Mouse (Mus musculus) liver, embryonic 15.5 days (tissue): Measurements from ENCODE around the gene Zfp217. TPM values are rescaled to one million over a fixed set of nuclear protein-coding genes. Genes with fewer than 3 reads are reported as not detected.

Experiments
- ATAC-seq: fragments of 200-750 bp; cut with Nextera tagmentation; 2 replicates; pipeline ENCODE4 v1.8.0; 2017; ENCODE audit warnings: moderate number of reproducible peaks, mild to moderate bottlenecking, moderate library complexity; ENCODE audit not compliant: insufficient read depth
- H3K27ac ChIP-seq: fragments of 300-500 bp; sonication (generic); replicated peaks from 2 replicates; pipeline ENCODE4 v1.5.1; 2015; ENCODE audit warnings: mild to moderate bottlenecking, inconsistent platforms
- H3K27me3 ChIP-seq: fragments of 300-500 bp; sonication (generic); 2 replicates; pipeline ENCODE4 v1.6.1; 2015; ENCODE audit warnings: mild to moderate bottlenecking, inconsistent platforms
- H3K36me3 ChIP-seq: fragments of 300-500 bp; sonication (generic); replicated peaks from 2 replicates; pipeline ENCODE4 v1.6.1; 2015; ENCODE audit warnings: moderate library complexity, mild to moderate bottlenecking, inconsistent platforms
- H3K4me1 ChIP-seq: fragments of 300-500 bp; sonication (generic); replicated peaks from 2 replicates; pipeline ENCODE4 v1.6.1; 2015; ENCODE audit warnings: inconsistent platforms
- H3K4me2 ChIP-seq: fragments of 300-500 bp; sonication (generic); 2 replicates; pipeline ENCODE4 v1.6.1; 2015; ENCODE audit warnings: moderate library complexity, mild to moderate bottlenecking, inconsistent platforms
- H3K4me3 ChIP-seq: fragments of 300-500 bp; sonication (generic); replicated peaks from 2 replicates; pipeline ENCODE4 v1.5.1; 2015; ENCODE audit warnings: mild to moderate bottlenecking, inconsistent platforms
- H3K9ac ChIP-seq: fragments of 300-500 bp; sonication (generic); 2 replicates; pipeline ENCODE4 v1.6.1; 2015; ENCODE audit warnings: moderate library complexity, mild to moderate bottlenecking, inconsistent platforms
- H3K9me3 ChIP-seq: fragments of 300-500 bp; sonication (generic); replicated peaks from 2 replicates; pipeline ENCODE4 v1.6.1; 2016; ENCODE audit warnings: inconsistent platforms
- WGBS: fragments of 180-500 bp; shearing (Covaris S2); methylation state at CpG from one replicate; pipeline ENCODE4 v1.1.7; 2015; ENCODE audit warnings: mixed read lengths; ENCODE audit not compliant: insufficient replicate concordance; 5-methylcytosine and 5-hydroxymethylcytosine counted together
- polyA plus RNA-seq: library from polyadenylated mRNA; unstranded; fragments of >200 nt; fragmentation: Nextera tagmentation; extraction: Ambion mirVana; gene quantifications from 2 replicates; pipeline ENCODE4 v1.2.1, GENCODE M21; 2015

The Zfp217 gene
- polyA plus RNA-seq, 1 experiment from 2014 or later, result 3.4 TPM

DNA sequence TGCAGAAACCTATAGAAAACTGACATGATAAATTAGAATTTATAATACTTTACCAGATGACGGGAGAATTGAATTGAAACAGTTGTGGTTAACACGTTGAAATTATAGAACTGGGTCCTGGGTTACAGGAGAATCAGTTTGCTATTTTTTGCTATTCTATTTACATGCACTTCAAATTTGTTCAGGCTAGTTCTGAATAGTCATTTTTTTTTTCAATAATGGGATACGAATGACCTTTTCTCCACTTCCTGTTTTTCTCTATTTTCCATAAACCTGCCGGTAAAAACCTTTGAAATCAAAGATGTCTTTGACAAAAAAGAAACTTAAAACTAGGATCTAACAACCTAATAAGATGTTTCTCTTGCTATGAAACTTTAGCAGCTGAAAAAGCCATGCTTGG is 733 bp downstream of the Zfp217 start:
- Histone ChIP-seq H3K27ac (peak overlapping the region; percentile 95), H3K4me2 (peak overlapping the region; percentile 63), H3K27me3 (no peaks in the 10 kb centered on the region), H3K9me3 (no peaks in the 10 kb centered on the region), H3K36me3 (peaks cover 24% of the 10 kb centered on the region), H3K4me1 (peaks cover 73% of the 10 kb centered on the region), H3K9ac (peak overlapping the region; percentile 43), H3K4me3 (peak overlapping the region; percentile 57)
- ATAC-seq, result no peak
- 44% methylated on average over 4 of the region's 4 CpGs for WGBS

DNA sequence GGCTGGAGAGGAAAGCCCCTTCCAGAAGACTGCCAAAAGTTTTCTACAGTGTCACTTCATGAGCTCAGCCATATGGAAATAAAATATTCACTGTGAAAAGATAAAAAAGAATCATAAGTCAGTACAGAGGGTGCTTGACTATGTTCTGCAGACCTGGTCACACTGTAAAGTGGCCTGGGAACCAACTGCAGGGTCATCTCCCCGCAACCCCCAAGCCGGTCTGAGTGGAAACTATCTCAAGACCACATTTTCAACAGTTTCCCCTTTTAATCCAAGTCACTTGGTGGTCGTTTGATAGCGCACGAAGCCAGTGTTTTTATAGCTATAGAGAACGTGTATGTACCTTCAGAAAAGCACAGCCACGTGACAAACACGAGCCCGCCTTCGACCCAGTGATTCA is 3.6 kb downstream of the Zfp217 start:
- H3K4me2 ChIP-seq, result no peak overlapping the region
- H3K27ac ChIP-seq, result 0 out of 2 replicates have a peak overlapping the region, but pooled peaks have one; percentile 7
- H3K9me3 ChIP-seq, result no peaks in the 10 kb centered on the region
- ATAC-seq, result no peak
- H3K9ac ChIP-seq, result no peak overlapping the region
- peaks cover 26% of the 10 kb centered on the region for H3K36me3 ChIP-seq
- peaks cover 52% of the 10 kb centered on the region for H3K4me1 ChIP-seq
- 39% methylated on average over 10 of the region's 10 CpGs for WGBS
- no peak overlapping the region for H3K4me3 ChIP-seq
- H3K27me3 ChIP-seq, result no peaks in the 10 kb centered on the region

DNA sequence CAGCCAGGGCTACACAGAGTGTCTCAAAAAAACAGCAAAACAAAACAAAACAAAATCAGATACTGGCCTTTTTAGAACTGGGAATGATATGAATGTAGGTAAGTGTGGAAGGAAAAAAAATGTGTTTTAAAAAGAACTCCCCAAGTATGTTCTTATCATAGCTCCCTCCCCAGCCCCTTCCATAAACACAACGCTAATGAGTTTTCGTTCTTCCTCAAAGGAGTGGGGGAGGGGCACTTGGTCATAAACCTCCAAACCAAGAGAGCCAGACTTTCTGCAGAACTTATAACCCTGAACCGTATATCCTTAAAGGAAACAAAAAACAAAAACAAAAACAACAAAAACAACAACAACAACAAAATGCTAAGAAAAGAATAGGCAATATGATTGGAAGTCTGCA is 4.0 kb downstream of the Zfp217 start:
- Histone ChIP-seq H3K9me3 (no peaks in the 10 kb centered on the region), H3K27ac (no peak overlapping the region)
- no peak for ATAC-seq

DNA sequence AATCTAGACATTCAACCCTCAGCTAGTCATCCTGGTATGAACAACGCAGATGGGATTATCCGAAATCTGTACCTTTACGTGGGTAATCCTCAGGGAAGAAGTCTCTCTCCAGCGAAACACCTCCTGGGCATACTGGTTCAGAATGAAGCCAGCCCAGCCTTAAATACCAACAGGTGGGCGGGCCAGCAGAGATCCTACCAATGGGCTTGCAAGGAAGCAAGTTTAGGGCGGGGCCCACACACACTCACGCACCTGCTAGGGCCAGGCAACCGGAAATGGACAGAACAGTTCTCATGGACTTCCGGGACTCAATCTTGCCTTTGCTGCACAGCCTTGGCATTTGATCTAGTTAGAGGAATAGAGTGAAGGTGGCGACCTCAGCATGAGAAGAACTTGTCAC is 5.4 kb downstream of the Zfp217 start:
- peak; percentile 38; the same call in 1 of the 2 replicates for ATAC-seq
- 81% methylated on average over 10 of the region's 10 CpGs for WGBS
- peaks cover 49% of the 10 kb centered on the region for H3K4me1 ChIP-seq

More for the DNA sequence above, 4.0 kb downstream of the Zfp217 start:
- Histone ChIP-seq H3K4me2 (no peak overlapping the region), H3K4me1 (peaks cover 52% of the 10 kb centered on the region), H3K9ac (no peak overlapping the region), H3K36me3 (peaks cover 26% of the 10 kb centered on the region), H3K4me3 (no peak overlapping the region), H3K27me3 (no peaks in the 10 kb centered on the region)
- 10% methylated on average over 3 of the region's 3 CpGs for WGBS

DNA sequence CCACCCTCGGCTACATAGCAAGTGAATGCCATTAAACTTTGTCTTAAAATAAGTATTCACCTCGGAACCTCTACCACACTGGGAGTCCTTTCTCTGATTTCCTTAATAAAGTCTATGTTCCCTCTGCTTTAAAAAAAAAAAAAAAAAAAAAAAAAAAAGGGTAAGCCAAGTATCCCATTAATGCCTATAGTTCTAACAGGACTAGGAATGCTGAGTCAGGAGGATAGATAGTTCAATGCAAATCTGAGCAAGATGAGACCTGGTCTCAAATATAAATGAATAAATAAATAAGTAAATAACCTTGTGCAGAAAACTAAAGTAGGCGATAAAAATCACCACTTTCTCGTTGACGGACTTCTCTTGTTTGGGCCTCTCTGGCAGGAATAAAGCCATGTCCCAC is 6.4 kb downstream of the Zfp217 start:
- Histone ChIP-seq H3K36me3 (peaks cover 26% of the 10 kb centered on the region), H3K9ac (no peak overlapping the region), H3K4me1 (peaks cover 54% of the 10 kb centered on the region), H3K27me3 (no peaks in the 10 kb centered on the region), H3K9me3 (no peaks in the 10 kb centered on the region), H3K4me3 (no peak overlapping the region), H3K4me2 (no peak overlapping the region), H3K27ac (no peak overlapping the region)
- 77% methylated on average over 5 of the region's 5 CpGs for WGBS
- no peak for ATAC-seq

More for the DNA sequence above, 5.4 kb downstream of the Zfp217 start:
- Histone ChIP-seq H3K36me3 (peaks cover 26% of the 10 kb centered on the region), H3K27ac (no peak overlapping the region), H3K27me3 (no peaks in the 10 kb centered on the region), H3K9ac (no peak overlapping the region), H3K9me3 (no peaks in the 10 kb centered on the region), H3K4me3 (no peak overlapping the region), H3K4me2 (no peak overlapping the region)

- Histone ChIP-seq H3K4me2 (peak overlapping the region; percentile 31; the same call in 1 of the 2 replicates), H3K27me3 (no peaks in the 10 kb centered on the region), H3K9me3 (no peaks in the 10 kb centered on the region), H3K27ac (peak overlapping the region; percentile 53; the same call in 1 of the 2 replicates), H3K9ac (no peak overlapping the region), H3K4me1 (peaks cover 53% of the 10 kb centered on the region), H3K36me3 (peaks cover 13% of the 10 kb centered on the region; the same call in 1 of the 2 replicates), H3K4me3 (no peak overlapping the region)
- 62% methylated on average over 9 of the region's 9 CpGs for WGBS
- ATAC-seq, result 0 out of 2 replicates have a peak, but pooled peaks have one; percentile 16
Observed at GRCm38 (mm10) chr2:170139411-170140046, 8.4 kb downstream of the Zfp217 start.

- peak; percentile 13; the same call in 1 of the 2 replicates for ATAC-seq
- Histone ChIP-seq H3K27ac (no peak overlapping the region; the same call in 1 of the 2 replicates), H3K27me3 (no peaks in the 10 kb centered on the region), H3K9ac (no peak overlapping the region), H3K4me1 (peaks cover 70% of the 10 kb centered on the region), H3K4me2 (no peak overlapping the region), H3K9me3 (no peaks in the 10 kb centered on the region), H3K4me3 (no peak overlapping the region), H3K36me3 (0 out of 2 replicates have a peak, but pooled peaks cover under 1% of the 10 kb centered on the region)
- 17% methylated on average over 3 of the region's 3 CpGs for WGBS
Observed at GRCm38 (mm10) chr2:170136928-170137327, 11.0 kb downstream of the Zfp217 start.

GRCm38 (mm10) chr2:170135820-170136219 is 12.1 kb downstream of the Zfp217 start:
- no peak overlapping the region; the same call in 1 of the 2 replicates for H3K27ac ChIP-seq
- H3K4me1 ChIP-seq, result peaks cover 77% of the 10 kb centered on the region
- no peak overlapping the region for H3K4me2 ChIP-seq
- H3K4me3 ChIP-seq, result no peak overlapping the region
- H3K27me3 ChIP-seq, result no peaks in the 10 kb centered on the region
- H3K9ac ChIP-seq, result no peak overlapping the region
- 82% methylated on average over 6 of the region's 6 CpGs for WGBS
- H3K9me3 ChIP-seq, result no peaks in the 10 kb centered on the region
- ATAC-seq, result no peak
- no peaks in the 10 kb centered on the region for H3K36me3 ChIP-seq

DNA sequence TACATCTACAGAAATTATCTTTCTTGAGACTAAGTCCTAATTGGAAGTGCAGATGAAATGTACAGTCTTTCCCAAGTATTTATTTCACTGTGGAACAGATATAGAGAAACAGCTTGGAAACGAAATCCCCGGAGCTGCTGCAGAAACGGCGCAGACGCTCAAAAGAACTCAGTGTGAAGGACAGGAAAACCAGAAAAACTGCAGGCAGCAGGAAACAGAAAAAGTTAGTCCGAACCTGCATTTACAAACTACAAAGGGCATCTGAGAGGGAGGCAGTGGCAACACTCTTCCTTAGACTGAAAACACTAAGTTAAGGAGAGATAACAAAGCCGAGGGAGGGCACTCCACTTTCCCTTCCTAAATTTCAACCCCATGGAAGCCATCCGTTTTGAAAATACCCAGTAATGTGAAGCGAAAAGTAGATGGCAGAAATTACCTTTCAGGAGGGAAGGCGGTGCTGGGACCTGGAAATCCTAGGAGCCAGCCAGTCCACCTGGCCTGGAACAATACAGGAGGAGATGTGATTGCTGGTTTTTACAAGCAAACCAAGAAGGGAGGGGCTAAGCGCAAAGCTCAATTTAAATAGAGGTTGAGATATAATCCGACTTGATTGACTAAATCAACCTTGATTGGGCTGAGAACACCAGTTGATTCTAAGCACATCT is 13.7 kb downstream of the Zfp217 start:
- Histone ChIP-seq H3K27me3 (no peaks in the 10 kb centered on the region), H3K9ac (peak overlapping the region; percentile 25; the same call in 1 of the 2 replicates), H3K4me2 (peak overlapping the region; percentile 94), H3K36me3 (no peaks in the 10 kb centered on the region), H3K27ac (peak overlapping the region; percentile 92), H3K4me3 (peak overlapping the region; percentile 97), H3K9me3 (no peaks in the 10 kb centered on the region), H3K4me1 (peaks cover 83% of the 10 kb centered on the region)
- ATAC-seq, result no peak
- WGBS, result 13% methylated on average over 12 of the region's 12 CpGs

GRCm38 (mm10) chr2:170133093-170133731 is 14.7 kb downstream of the Zfp217 start:
- peak overlapping the region; percentile 97 for H3K4me3 ChIP-seq
- H3K4me2 ChIP-seq, result peak overlapping the region; percentile 94
- WGBS, result 1% methylated on average over 28 of the region's 28 CpGs
- H3K36me3 ChIP-seq, result no peaks in the 10 kb centered on the region
- H3K27ac ChIP-seq, result peak overlapping the region; percentile 92
- ATAC-seq, result no peak
- no peaks in the 10 kb centered on the region for H3K9me3 ChIP-seq
- H3K9ac ChIP-seq, result peak overlapping the region; percentile 45
- H3K27me3 ChIP-seq, result no peaks in the 10 kb centered on the region
- H3K4me1 ChIP-seq, result peaks cover 85% of the 10 kb centered on the region

- Histone ChIP-seq H3K9ac (peak overlapping the region; percentile 45), H3K4me1 (peaks cover 86% of the 10 kb centered on the region), H3K9me3 (no peaks in the 10 kb centered on the region)
Observed at GRCm38 (mm10) chr2:170132716-170133092, 15.2 kb downstream of the Zfp217 start.

More at GRCm38 (mm10) chr2:170132716-170133092, 15.2 kb downstream of the Zfp217 start:
- H3K4me3 ChIP-seq, result peak overlapping the region; percentile 97
- peak overlapping the region; percentile 92 for H3K27ac ChIP-seq
- WGBS, result 0% methylated on average over 3 of the region's 3 CpGs
- H3K4me2 ChIP-seq, result peak overlapping the region; percentile 94
- ATAC-seq, result no peak
- no peaks in the 10 kb centered on the region for H3K36me3 ChIP-seq
- no peaks in the 10 kb centered on the region for H3K27me3 ChIP-seq
